Mouse (Mus musculus): ENCODE results near the gene Ifna11. TPM values are rescaled to one million over a fixed set of nuclear protein-coding genes. Genes with fewer than 3 reads are reported as not detected.

Gene Ifna11
- polyA plus RNA-seq, 1 experiment from 2014 or later = not detected

Other genes with a start within 250 kb of the Ifna11 start
- not detected for gene Ifna14, start 248.2 kb upstream of the Ifna11 start, polyA plus RNA-seq (2014; fragmentation: Illumina TruSeq; extraction: RNeasy Lipid Tissue Mini Kit (QIAGEN cat#74804); ENCODE audit: low read depth, low replicate concordance)
- gene Ifna9, start 227.6 kb upstream of the Ifna11 start, polyA plus RNA-seq (2014; fragmentation: Illumina TruSeq; extraction: RNeasy Lipid Tissue Mini Kit (QIAGEN cat#74804); ENCODE audit: low read depth, low replicate concordance) = not detected
- gene Ifna12, start 216.6 kb upstream of the Ifna11 start, polyA plus RNA-seq (2014; fragmentation: Illumina TruSeq; extraction: RNeasy Lipid Tissue Mini Kit (QIAGEN cat#74804); ENCODE audit: low read depth, low replicate concordance) = not detected
- gene C87499, start 185.5 kb upstream of the Ifna11 start, polyA plus RNA-seq (2014; fragmentation: Illumina TruSeq; extraction: RNeasy Lipid Tissue Mini Kit (QIAGEN cat#74804); ENCODE audit: low read depth, low replicate concordance) = not detected
- gene Ifna13, start 175.5 kb upstream of the Ifna11 start, polyA plus RNA-seq (2014; fragmentation: Illumina TruSeq; extraction: RNeasy Lipid Tissue Mini Kit (QIAGEN cat#74804); ENCODE audit: low read depth, low replicate concordance) = not detected
- not detected for gene Ifna16, start 143.0 kb upstream of the Ifna11 start, polyA plus RNA-seq (2014; fragmentation: Illumina TruSeq; extraction: RNeasy Lipid Tissue Mini Kit (QIAGEN cat#74804); ENCODE audit: low read depth, low replicate concordance)
- gene Ifna2, start 136.0 kb upstream of the Ifna11 start, polyA plus RNA-seq (2014; fragmentation: Illumina TruSeq; extraction: RNeasy Lipid Tissue Mini Kit (QIAGEN cat#74804); ENCODE audit: low read depth, low replicate concordance) = not detected
- gene Ifnab, start 128.6 kb upstream of the Ifna11 start, polyA plus RNA-seq (2014; fragmentation: Illumina TruSeq; extraction: RNeasy Lipid Tissue Mini Kit (QIAGEN cat#74804); ENCODE audit: low read depth, low replicate concordance) = not detected
- gene Gm26566, start 98.2 kb upstream of the Ifna11 start, polyA plus RNA-seq (2014; fragmentation: Illumina TruSeq; extraction: RNeasy Lipid Tissue Mini Kit (QIAGEN cat#74804); ENCODE audit: low read depth, low replicate concordance) = not detected
- 58.1 TPM for gene Klhl9, start 97.5 kb upstream of the Ifna11 start, polyA plus RNA-seq (2014; fragmentation: Illumina TruSeq; extraction: RNeasy Lipid Tissue Mini Kit (QIAGEN cat#74804); ENCODE audit: low read depth, low replicate concordance)
- not detected for gene Gm13271, start 65.1 kb upstream of the Ifna11 start, polyA plus RNA-seq (2014; fragmentation: Illumina TruSeq; extraction: RNeasy Lipid Tissue Mini Kit (QIAGEN cat#74804); ENCODE audit: low read depth, low replicate concordance)
- not detected for gene Gm13283, start 59.8 kb upstream of the Ifna11 start, polyA plus RNA-seq (2014; fragmentation: Illumina TruSeq; extraction: RNeasy Lipid Tissue Mini Kit (QIAGEN cat#74804); ENCODE audit: low read depth, low replicate concordance)
- gene Gm13290, start 46.1 kb upstream of the Ifna11 start, polyA plus RNA-seq (2014; fragmentation: Illumina TruSeq; extraction: RNeasy Lipid Tissue Mini Kit (QIAGEN cat#74804); ENCODE audit: low read depth, low replicate concordance) = not detected
- gene Gm13289, start 43.0 kb upstream of the Ifna11 start, polyA plus RNA-seq (2014; fragmentation: Illumina TruSeq; extraction: RNeasy Lipid Tissue Mini Kit (QIAGEN cat#74804); ENCODE audit: low read depth, low replicate concordance) = not detected
- not detected for gene Gm13272, start 40.1 kb upstream of the Ifna11 start, polyA plus RNA-seq (2014; fragmentation: Illumina TruSeq; extraction: RNeasy Lipid Tissue Mini Kit (QIAGEN cat#74804); ENCODE audit: low read depth, low replicate concordance)
- not detected for gene Ifnz, start 37.8 kb upstream of the Ifna11 start, polyA plus RNA-seq (2014; fragmentation: Illumina TruSeq; extraction: RNeasy Lipid Tissue Mini Kit (QIAGEN cat#74804); ENCODE audit: low read depth, low replicate concordance)
- gene Gm13276, start 34.2 kb upstream of the Ifna11 start, polyA plus RNA-seq (2014; fragmentation: Illumina TruSeq; extraction: RNeasy Lipid Tissue Mini Kit (QIAGEN cat#74804); ENCODE audit: low read depth, low replicate concordance) = not detected
- gene Gm13277, start 31.3 kb upstream of the Ifna11 start, polyA plus RNA-seq (2014; fragmentation: Illumina TruSeq; extraction: RNeasy Lipid Tissue Mini Kit (QIAGEN cat#74804); ENCODE audit: low read depth, low replicate concordance) = not detected
- gene Gm13278, start 28.4 kb upstream of the Ifna11 start, polyA plus RNA-seq (2014; fragmentation: Illumina TruSeq; extraction: RNeasy Lipid Tissue Mini Kit (QIAGEN cat#74804); ENCODE audit: low read depth, low replicate concordance) = not detected
- not detected for gene Gm13275, start 25.5 kb upstream of the Ifna11 start, polyA plus RNA-seq (2014; fragmentation: Illumina TruSeq; extraction: RNeasy Lipid Tissue Mini Kit (QIAGEN cat#74804); ENCODE audit: low read depth, low replicate concordance)
- gene Gm13279, start 22.6 kb upstream of the Ifna11 start, polyA plus RNA-seq (2014; fragmentation: Illumina TruSeq; extraction: RNeasy Lipid Tissue Mini Kit (QIAGEN cat#74804); ENCODE audit: low read depth, low replicate concordance) = not detected
- gene Gm13285, start 20.3 kb upstream of the Ifna11 start, polyA plus RNA-seq (2014; fragmentation: Illumina TruSeq; extraction: RNeasy Lipid Tissue Mini Kit (QIAGEN cat#74804); ENCODE audit: low read depth, low replicate concordance) = not detected
- gene Gm13287, start 16.7 kb upstream of the Ifna11 start, polyA plus RNA-seq (2014; fragmentation: Illumina TruSeq; extraction: RNeasy Lipid Tissue Mini Kit (QIAGEN cat#74804); ENCODE audit: low read depth, low replicate concordance) = not detected
- gene Gm13288, start 14.4 kb upstream of the Ifna11 start, polyA plus RNA-seq (2014; fragmentation: Illumina TruSeq; extraction: RNeasy Lipid Tissue Mini Kit (QIAGEN cat#74804); ENCODE audit: low read depth, low replicate concordance) = not detected
- not detected for gene Ifna7, start 3.7 kb upstream of the Ifna11 start, polyA plus RNA-seq (2014; fragmentation: Illumina TruSeq; extraction: RNeasy Lipid Tissue Mini Kit (QIAGEN cat#74804); ENCODE audit: low read depth, low replicate concordance)
- gene Ifna6, start 7.5 kb downstream of the Ifna11 start, polyA plus RNA-seq (2014; fragmentation: Illumina TruSeq; extraction: RNeasy Lipid Tissue Mini Kit (QIAGEN cat#74804); ENCODE audit: low read depth, low replicate concordance) = not detected
- not detected for gene Ifna5, start 15.6 kb downstream of the Ifna11 start, polyA plus RNA-seq (2014; fragmentation: Illumina TruSeq; extraction: RNeasy Lipid Tissue Mini Kit (QIAGEN cat#74804); ENCODE audit: low read depth, low replicate concordance)
- gene Ifna4, start 21.9 kb downstream of the Ifna11 start, polyA plus RNA-seq (2014; fragmentation: Illumina TruSeq; extraction: RNeasy Lipid Tissue Mini Kit (QIAGEN cat#74804); ENCODE audit: low read depth, low replicate concordance) = not detected
- gene Ifna1, start 30.1 kb downstream of the Ifna11 start, polyA plus RNA-seq (2014; fragmentation: Illumina TruSeq; extraction: RNeasy Lipid Tissue Mini Kit (QIAGEN cat#74804); ENCODE audit: low read depth, low replicate concordance) = not detected
- not detected for gene Ifne, start 60.2 kb downstream of the Ifna11 start, polyA plus RNA-seq (2014; fragmentation: Illumina TruSeq; extraction: RNeasy Lipid Tissue Mini Kit (QIAGEN cat#74804); ENCODE audit: low read depth, low replicate concordance)